Mouse (Mus musculus): ENCODE data around the gene Hist1h4c.

Hist1h4c gene

GRCm38 (mm10) chr13:23698300-23698693 is at the start of gene Hist1h4c:
TSS of gene Hist1h4c (minus strand) at chr13:23698454.
- DNase-seq: peak; percentile 99 to 100

GRCm38 (mm10) chr13:23747892-23748288 is 49.6 kb upstream of the Hist1h4c start:
- DNase-seq: no peak

GRCm38 (mm10) chr13:23747081-23747891 is 49.0 kb upstream of the Hist1h4c start:
- DNase-seq: no peak

- peak; percentile 78 to 84 for DNase-seq
Observed at GRCm38 (mm10) chr13:23746201-23747080, 48.2 kb upstream of the Hist1h4c start, which contains the start of gene Hist1h2bb. TSS of gene Hist1h2bb (plus strand) at chr13:23746734.

- peak; percentile 84 to 86 for DNase-seq
Observed at GRCm38 (mm10) chr13:23745381-23746161, 47.3 kb upstream of the Hist1h4c start, which contains the start of gene Hist1h3c. TSS of gene Hist1h3c (minus strand) at chr13:23745602.

- peak in 1 of 2 experiments; percentile 16 for DNase-seq
Observed at GRCm38 (mm10) chr13:23744421-23745380, 46.4 kb upstream of the Hist1h4c start.

- no peak for DNase-seq
Observed at GRCm38 (mm10) chr13:23743963-23744362, 45.7 kb upstream of the Hist1h4c start.

GRCm38 (mm10) chr13:23743215-23743614 is 45.0 kb upstream of the Hist1h4c start:
- DNase-seq: no peak

- DNase-seq: no peak
Observed at GRCm38 (mm10) chr13:23742007-23742406, 43.8 kb upstream of the Hist1h4c start.

- DNase-seq: no peak
Observed at GRCm38 (mm10) chr13:23740910-23741309, 42.7 kb upstream of the Hist1h4c start.

- no peak for DNase-seq
Observed at GRCm38 (mm10) chr13:23740256-23740840, 42.1 kb upstream of the Hist1h4c start.

- no peak for DNase-seq
Observed at GRCm38 (mm10) chr13:23739922-23740252, 41.6 kb upstream of the Hist1h4c start.

- peak; percentile 90 to 91 for DNase-seq
Observed at GRCm38 (mm10) chr13:23739069-23739921, 41.0 kb upstream of the Hist1h4c start.

GRCm38 (mm10) chr13:23738677-23739068 is 40.4 kb upstream of the Hist1h4c start, which contains the start of gene Hist1h1c:
TSS of gene Hist1h1c (plus strand) at chr13:23738808.
- peak; percentile 95 to 96 for DNase-seq

GRCm38 (mm10) chr13:23738041-23738440 is 39.8 kb upstream of the Hist1h4c start:
- DNase-seq: peak; percentile 61 to 62

- no peak for DNase-seq
Observed at GRCm38 (mm10) chr13:23737091-23737490, 38.8 kb upstream of the Hist1h4c start.

- DNase-seq: peak; percentile 43 to 52
Observed at GRCm38 (mm10) chr13:23732156-23732804, 34.0 kb upstream of the Hist1h4c start.

- no peak for DNase-seq
Observed at GRCm38 (mm10) chr13:23730479-23730878, 32.2 kb upstream of the Hist1h4c start.

GRCm38 (mm10) chr13:23729706-23730105 is 31.5 kb upstream of the Hist1h4c start:
- no peak for DNase-seq

- DNase-seq: no peak
Observed at GRCm38 (mm10) chr13:23729192-23729525, 30.9 kb upstream of the Hist1h4c start.

All from B cell, adult 2 months (primary cell).